Mouse (Mus musculus): ENCODE results near the gene Itgb4.

Itgb4 gene

GRCm38 (mm10) chr11:116029086-116029865 is 54.8 kb downstream of the Itgb4 start:
- DNase-seq: no peak

- DNase-seq: peak; percentile 98
Measured at GRCm38 (mm10) chr11:116030088-116030897, 55.8 kb downstream of the Itgb4 start, which contains the start of gene Unk. Gene Unk, plus strand, starts transcription at chr11:116030322.

GRCm38 (mm10) chr11:116030898-116031845 is 56.7 kb downstream of the Itgb4 start:
- peak in 1 of 2 experiments; percentile 47 for DNase-seq

GRCm38 (mm10) chr11:116034584-116034983 is 60.1 kb downstream of the Itgb4 start:
- no peak for DNase-seq

GRCm38 (mm10) chr11:116036671-116037070 is 62.2 kb downstream of the Itgb4 start:
- no peak for DNase-seq

GRCm38 (mm10) chr11:116037826-116038225 is 63.3 kb downstream of the Itgb4 start:
- DNase-seq: no peak

GRCm38 (mm10) chr11:116040593-116040992 is 66.1 kb downstream of the Itgb4 start:
- no peak for DNase-seq

- no peak for DNase-seq
Measured at GRCm38 (mm10) chr11:116041833-116042232, 67.3 kb downstream of the Itgb4 start.

- DNase-seq: no peak
Measured at GRCm38 (mm10) chr11:116042372-116043138, 68.0 kb downstream of the Itgb4 start.

GRCm38 (mm10) chr11:116043286-116043685 is 68.8 kb downstream of the Itgb4 start:
- DNase-seq: no peak

- no peak for DNase-seq
Measured at GRCm38 (mm10) chr11:116045173-116045572, 70.7 kb downstream of the Itgb4 start.

- no peak for DNase-seq
Measured at GRCm38 (mm10) chr11:116049610-116050009, 75.1 kb downstream of the Itgb4 start.

- no peak for DNase-seq
Measured at GRCm38 (mm10) chr11:116050196-116050595, 75.7 kb downstream of the Itgb4 start.

GRCm38 (mm10) chr11:116053510-116054229 is 79.2 kb downstream of the Itgb4 start:
- DNase-seq: no peak

- DNase-seq: no peak
Measured at GRCm38 (mm10) chr11:116055873-116056272, 81.4 kb downstream of the Itgb4 start.

GRCm38 (mm10) chr11:116057237-116057881 is 82.8 kb downstream of the Itgb4 start:
- no peak for DNase-seq

Measured in kidney, adult 8-10 months (tissue).